Mouse (Mus musculus) limb, embryonic 14.5 days (tissue): ENCODE data around the gene Slc35e3. TPM values are rescaled to one million over a fixed set of nuclear protein-coding genes. Genes with fewer than 3 reads are reported as not detected.

Source experiments
- ATAC-seq: fragments of 200-750 bp; cut with Nextera tagmentation; 2 replicates; pipeline ENCODE4 v1.8.0; 2017; ENCODE audit warnings: low read depth, moderate number of reproducible peaks, moderate TSS enrichment; ENCODE audit not compliant: low FRiP score
- DNase-seq: peaks from one replicate; pipeline ENCODE4 v3.0.0-alpha.2; 2015; ENCODE audit warnings: low spot score
- H3K27ac ChIP-seq: fragments of 300-500 bp; sonication (generic); replicated peaks from 2 replicates; pipeline ENCODE4 v1.5.1; 2014; ENCODE audit warnings: low read depth, mild to moderate bottlenecking, low read length, moderate library complexity, mixed read lengths
- H3K27me3 ChIP-seq: fragments of 300-500 bp; sonication (generic); 2 replicates; pipeline ENCODE4 v1.6.1; 2014; ENCODE audit warnings: low read length, mixed read lengths; ENCODE audit not compliant: control insufficient read depth, insufficient read depth
- H3K36me3 ChIP-seq: fragments of 300-500 bp; sonication (generic); 2 replicates; pipeline ENCODE4 v1.6.1; 2014; ENCODE audit warnings: mild to moderate bottlenecking, low read length, moderate library complexity, mixed read lengths; ENCODE audit not compliant: control insufficient read depth, insufficient read depth
- H3K4me1 ChIP-seq: fragments of 300-500 bp; sonication (generic); 2 replicates; pipeline ENCODE4 v1.6.1; 2014; ENCODE audit warnings: antibody characterized with exemption, low read length, mixed read lengths; ENCODE audit not compliant: control insufficient read depth, insufficient read depth
- H3K4me2 ChIP-seq: fragments of 300-500 bp; sonication (generic); replicated peaks from 2 replicates; pipeline ENCODE4 v1.6.1; 2014; ENCODE audit warnings: low read depth, mild to moderate bottlenecking, low read length, moderate library complexity; ENCODE audit not compliant: severe bottlenecking
- H3K4me3 ChIP-seq: fragments of 300-500 bp; sonication (generic); replicated peaks from 2 replicates; pipeline ENCODE4 v1.5.1; 2014; ENCODE audit warnings: low read length
- H3K9ac ChIP-seq: fragments of 300-500 bp; sonication (generic); 2 replicates; pipeline ENCODE4 v1.6.1; 2014; ENCODE audit warnings: mild to moderate bottlenecking, low read depth, low read length, moderate library complexity; ENCODE audit not compliant: severe bottlenecking
- H3K9me3 ChIP-seq: fragments of 300-500 bp; sonication (generic); 2 replicates; pipeline ENCODE4 v1.6.1; 2016; ENCODE audit warnings: low read length; ENCODE audit not compliant: control insufficient read depth
- POLR2A ChIP-seq: fragments of 200-500 bp; IDR thresholded peaks from 2 replicates; pipeline ENCODE4 v1.8.0; 2012; ENCODE audit warnings: inconsistent platforms, mild to moderate bottlenecking, moderate library complexity, borderline replicate concordance; ENCODE audit not compliant: insufficient read depth, insufficient read length; ENCODE audit errors: extremely low read depth
- WGBS: fragments of 180-500 bp; shearing (Covaris S2); extraction: QIAGEN DNeasy Blood & Tissue Kit; methylation state at CpG from one replicate; pipeline ENCODE4 v1.1.7; 2014; 5-methylcytosine and 5-hydroxymethylcytosine counted together
- polyA plus RNA-seq, 2 experiments: library from polyadenylated mRNA; depleted of rRNA in 1 of 2; stranded (reverse) in 1 of 2; unstranded in 1 of 2; fragments of >200 nt; fragmentation: Nextera tagmentation in 1 of 2; extraction: Ambion mirVana in 1 of 2; gene quantifications; 2 replicates each; pipeline versions ENCODE4 v1.2.1 to v1.2.3; 2012 to 2014

Slc35e3 gene
- polyA plus RNA-seq, 2 experiments = 21.7 to 36.2 TPM

GRCm38 (mm10) chr10:117782056-117782455, 35.9 kb upstream of the Slc35e3 start:
- H3K4me2 ChIP-seq = no peak overlapping the region
- 97% methylated on average over 2 of the region's 2 CpGs for WGBS
- no peak for ATAC-seq
- no peak overlapping the region for H3K27ac ChIP-seq
- H3K27me3 ChIP-seq = no peaks in the 10 kb centered on the region
- H3K4me1 ChIP-seq = no peaks in the 10 kb centered on the region
- H3K4me3 ChIP-seq = no peak overlapping the region
- TF ChIP-seq POLR2A = no peak
- H3K36me3 ChIP-seq = peaks cover 79% of the 10 kb centered on the region
- H3K9ac ChIP-seq = no peak overlapping the region
- no peaks in the 10 kb centered on the region for H3K9me3 ChIP-seq
- DNase-seq = no peak

DNA sequence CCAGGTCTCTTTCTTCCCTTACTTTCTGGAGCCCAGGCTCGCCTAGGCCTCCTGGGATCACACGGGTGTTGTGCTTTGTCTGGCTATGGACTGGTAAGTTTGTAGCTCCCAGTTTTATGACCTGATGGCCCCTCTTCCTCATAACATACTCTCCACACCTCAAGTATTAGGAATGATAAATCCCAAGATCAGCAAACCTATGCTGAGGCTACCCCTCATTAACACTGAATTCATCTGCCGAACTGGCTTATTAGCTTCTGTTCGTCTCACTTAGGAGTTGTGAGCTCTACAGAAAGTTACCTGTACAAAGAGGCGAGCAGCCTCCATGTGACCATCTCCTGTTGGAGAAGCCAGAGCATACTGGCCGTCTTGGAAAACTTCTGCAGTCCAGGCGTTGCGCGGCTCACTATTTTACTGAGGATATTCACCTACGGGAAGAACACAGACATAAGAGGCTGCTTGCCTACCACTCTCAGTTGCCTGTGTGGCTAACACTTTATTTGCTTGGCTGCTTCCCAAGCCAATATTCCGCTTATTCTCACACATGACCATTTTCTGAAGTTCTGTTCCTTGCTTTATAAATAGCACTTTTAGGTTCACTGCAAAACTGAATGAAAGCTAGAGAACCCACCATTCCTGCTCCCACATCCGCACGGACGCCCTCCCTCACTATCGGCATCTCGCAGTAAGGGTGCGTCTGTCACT, 35.0 kb upstream of the Slc35e3 start:
- ATAC-seq (no peak), DNase-seq (no peak)
- H3K4me2 ChIP-seq = no peak overlapping the region
- H3K36me3 ChIP-seq = peaks cover 78% of the 10 kb centered on the region
- no peak overlapping the region for H3K27ac ChIP-seq
- H3K9ac ChIP-seq = no peak overlapping the region
- H3K27me3 ChIP-seq = no peaks in the 10 kb centered on the region
- H3K4me3 ChIP-seq = no peak overlapping the region
- no peaks in the 10 kb centered on the region for H3K4me1 ChIP-seq
- no peak for TF ChIP-seq POLR2A
- H3K9me3 ChIP-seq = no peaks in the 10 kb centered on the region
- WGBS = 91% methylated on average over 17 of the region's 17 CpGs

DNA sequence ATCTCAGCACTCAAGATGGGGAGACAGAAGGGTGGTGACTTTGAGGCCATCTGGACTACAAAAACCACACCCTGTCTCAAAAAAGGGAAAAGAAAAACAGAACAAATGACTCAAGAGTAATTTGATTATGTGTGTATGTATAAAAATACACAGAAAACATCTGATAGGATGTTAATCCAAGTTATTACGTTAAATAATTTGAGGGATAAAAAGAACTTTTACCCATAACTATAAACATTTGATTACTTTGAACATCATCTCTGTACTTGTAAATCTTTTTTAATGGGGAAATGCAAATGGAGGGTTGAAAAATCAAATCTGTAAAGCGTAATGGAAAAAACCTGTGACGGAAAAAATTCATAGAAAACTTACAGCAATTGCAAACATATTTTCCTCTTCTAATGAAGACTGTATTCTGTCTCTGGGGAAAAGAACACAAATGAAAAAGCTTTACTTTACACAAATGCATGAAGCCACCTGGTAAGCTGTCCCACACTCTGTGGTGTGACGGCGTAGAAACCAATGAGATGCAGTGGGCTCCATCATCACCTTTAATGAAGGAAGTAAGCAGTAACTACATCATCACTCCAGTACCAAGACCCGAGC, 34.2 kb upstream of the Slc35e3 start:
- peaks cover 78% of the 10 kb centered on the region for H3K36me3 ChIP-seq
- H3K4me2 ChIP-seq = no peak overlapping the region
- ATAC-seq = no peak
- no peaks in the 10 kb centered on the region for H3K4me1 ChIP-seq
- H3K9me3 ChIP-seq = no peaks in the 10 kb centered on the region
- no peak overlapping the region for H3K27ac ChIP-seq
- H3K4me3 ChIP-seq = no peak overlapping the region
- DNase-seq = no peak
- H3K27me3 ChIP-seq = no peaks in the 10 kb centered on the region
- no peak for TF ChIP-seq POLR2A
- WGBS = 85% methylated on average over 6 of the region's 6 CpGs
- H3K9ac ChIP-seq = no peak overlapping the region

GRCm38 (mm10) chr10:117779581-117780305, 33.6 kb upstream of the Slc35e3 start:
- Histone ChIP-seq H3K9me3 (no peaks in the 10 kb centered on the region), H3K4me1 (no peaks in the 10 kb centered on the region), H3K4me2 (no peak overlapping the region), H3K4me3 (no peak overlapping the region), H3K27ac (no peak overlapping the region), H3K9ac (no peak overlapping the region), H3K36me3 (peaks cover 79% of the 10 kb centered on the region), H3K27me3 (no peaks in the 10 kb centered on the region)
- TF ChIP-seq POLR2A = no peak
- 94% methylated on average over 8 of the region's 8 CpGs for WGBS
- DNase-seq = no peak
- no peak for ATAC-seq

- no peak overlapping the region for H3K4me3 ChIP-seq
- no peak overlapping the region for H3K4me2 ChIP-seq
- H3K27ac ChIP-seq = no peak overlapping the region
- H3K9me3 ChIP-seq = no peaks in the 10 kb centered on the region
- no peak for ATAC-seq
- peaks cover 81% of the 10 kb centered on the region for H3K36me3 ChIP-seq
- WGBS = 80% methylated on average over 4 of the region's 4 CpGs
- no peaks in the 10 kb centered on the region for H3K4me1 ChIP-seq
- no peak overlapping the region for H3K9ac ChIP-seq
- TF ChIP-seq POLR2A = no peak
- DNase-seq = no peak
- no peaks in the 10 kb centered on the region for H3K27me3 ChIP-seq
These were observed 32.8 kb upstream of the Slc35e3 start for GRCm38 (mm10) chr10:117778951-117779350.
